Mouse (Mus musculus): ENCODE measurements around the gene Sympk.

- TF ChIP-seq EP300 (IDR thresholded peaks at IDR 0.05; ENCODE audit: low read depth) (no peak), CTCF (IDR thresholded peaks at IDR 0.05; ENCODE audit: low read depth) (no peak)
These were observed 43.8 kb downstream of the Sympk start for GRCm38 (mm10) chr7:19067935-19068334.
